Mouse (Mus musculus) ES-E14 (cell line): ENCODE results near the gene Pygl. TPM values are rescaled to one million over a fixed set of nuclear protein-coding genes. Genes with fewer than 3 reads are reported as not detected.

ENCODE experiments used
- DNase-seq: peaks from one replicate; pipeline ENCODE4 v3.0.0-alpha.2; 2013; ENCODE audit warnings: low read depth, low spot score
- H3K27ac ChIP-seq: 2 replicates; pipeline ENCODE4 v1.5.1; 2012; ENCODE audit warnings: low read depth, mild to moderate bottlenecking, low read length, moderate library complexity, mixed read lengths; ENCODE audit not compliant: poor library complexity, insufficient read depth, severe bottlenecking
- H3K36me3 ChIP-seq: 2 replicates; pipeline ENCODE4 v1.6.1; 2012; ENCODE audit warnings: mild to moderate bottlenecking, low read length, moderate library complexity, mixed read lengths; ENCODE audit not compliant: control insufficient read depth, poor library complexity, insufficient read depth, severe bottlenecking
- H3K4me1 ChIP-seq, 2 experiments: fragments of 150-350 bp in 1 of 2; sonication (generic) in 1 of 2; 2 replicates each; pipeline ENCODE4 v1.6.1; 2012; ENCODE audit warnings: low read length in 2 of 2, mild to moderate bottlenecking in 1 of 2, mixed read lengths in 1 of 2; ENCODE audit not compliant: control insufficient read depth in 2 of 2, insufficient read depth in 2 of 2, poor library complexity in 1 of 2
- H3K4me3 ChIP-seq, 2 experiments: fragments of 150-350 bp in 1 of 2; sonication (generic) in 1 of 2; 2 replicates each; pipeline ENCODE4 v1.5.1; 2012; ENCODE audit warnings: low read length in 2 of 2, low read depth in 1 of 2, mild to moderate bottlenecking in 1 of 2, mixed read lengths in 1 of 2; ENCODE audit not compliant: insufficient read depth in 1 of 2, poor library complexity in 1 of 2, severe bottlenecking in 1 of 2
- H3K9ac ChIP-seq: 2 replicates; pipeline ENCODE4 v1.6.1; 2012; ENCODE audit warnings: low read depth, mild to moderate bottlenecking, low read length, mixed read lengths; ENCODE audit not compliant: poor library complexity, insufficient read depth, severe bottlenecking
- H3K9me3 ChIP-seq: fragments of 150-350 bp; sonication (generic); 2 replicates; pipeline ENCODE4 v1.6.1; 2012; ENCODE audit warnings: low read depth, mild to moderate bottlenecking, low read length; ENCODE audit not compliant: control insufficient read depth, insufficient read depth
- CHD2 ChIP-seq: IDR thresholded peaks from 2 replicates; pipeline ENCODE4 v1.6.1; 2014; ENCODE audit warnings: mild to moderate bottlenecking, low read depth, low read length, inconsistent platforms
- HCFC1 ChIP-seq: IDR thresholded peaks from 2 replicates; pipeline ENCODE4 v1.6.1; 2012; ENCODE audit warnings: low read length, inconsistent platforms, borderline replicate concordance; ENCODE audit not compliant: insufficient read depth
- MAFK ChIP-seq: IDR thresholded peaks from 2 replicates; pipeline ENCODE4 v1.6.1; 2014; ENCODE audit warnings: mild to moderate bottlenecking, low read depth, low read length, inconsistent platforms; ENCODE audit not compliant: insufficient read depth
- ZC3H11A ChIP-seq: IDR thresholded peaks from 2 replicates; pipeline ENCODE4 v1.6.1; 2012; ENCODE audit warnings: low read depth, mild to moderate bottlenecking, inconsistent platforms, low read length, borderline replicate concordance
- ZNF384 ChIP-seq: IDR thresholded peaks from 2 replicates; pipeline ENCODE4 v1.6.1; 2012; ENCODE audit warnings: low read depth, low read length, inconsistent platforms
- in situ Hi-C, 2 experiments: fragments of 600-800 bp; cut with MboI; formaldehyde crosslinking; loops; one replicate each; pipeline ENCODE4 v1.15.1; 2025; ENCODE audit warnings: low sequenced_read_pairs in 2 of 2, inconsistent platforms in 1 of 2; ENCODE audit not compliant: unreplicated experiment in 2 of 2
- total RNA-seq: library from RNA; depleted of rRNA; stranded (reverse); fragments of 300-350 nt; gene quantifications from 2 replicates; pipeline ENCODE4 v1.2.3, GENCODE M21; 2012

The Pygl gene
- total RNA-seq, 1 experiment: 1.4 TPM

GRCm38 (mm10) chr12:70213601-70214000, 17.7 kb downstream of the Pygl start:
- in situ Hi-C loops: no loop called here

GRCm38 (mm10) chr12:70212501-70212900, 18.8 kb downstream of the Pygl start:
- H3K4me1 ChIP-seq: no peaks in the 10 kb centered on the region
- no peak for DNase-seq
- no peaks in the 10 kb centered on the region for H3K36me3 ChIP-seq
- in situ Hi-C loops: no loop called here
- no peak for TF ChIP-seq ZNF384
- TF ChIP-seq HCFC1: no peak
- no peak for TF ChIP-seq ZC3H11A
- no peak overlapping the region for H3K9ac ChIP-seq
- no peak overlapping the region for H3K4me3 ChIP-seq
- H3K27ac ChIP-seq: no peak overlapping the region
- no peaks in the 10 kb centered on the region for H3K9me3 ChIP-seq

More at GRCm38 (mm10) chr12:70213601-70214000, 17.7 kb downstream of the Pygl start:
- TF ChIP-seq ZNF384 (no peak), ZC3H11A (no peak), CHD2 (no peak), HCFC1 (no peak), MAFK (no peak)
- no peaks in the 10 kb centered on the region for H3K4me1 ChIP-seq
- DNase-seq: no peak
- H3K4me3 ChIP-seq: no peak overlapping the region
- H3K9me3 ChIP-seq: no peaks in the 10 kb centered on the region
- no peak overlapping the region for H3K9ac ChIP-seq
- H3K27ac ChIP-seq: no peak overlapping the region
- H3K36me3 ChIP-seq: no peaks in the 10 kb centered on the region

GRCm38 (mm10) chr12:70208214-70208613, 23.1 kb downstream of the Pygl start:
- H3K27ac ChIP-seq: no peak overlapping the region
- no peaks in the 10 kb centered on the region for H3K36me3 ChIP-seq
- no peak overlapping the region for H3K4me3 ChIP-seq
- H3K9me3 ChIP-seq: no peaks in the 10 kb centered on the region
- TF ChIP-seq ZC3H11A (no peak), CHD2 (no peak), MAFK (no peak), HCFC1 (no peak), ZNF384 (no peak)
- DNase-seq: no peak
- no peaks in the 10 kb centered on the region for H3K4me1 ChIP-seq
- no peak overlapping the region for H3K9ac ChIP-seq
- in situ Hi-C loops: no loop called here

GRCm38 (mm10) chr12:70204433-70204832, 26.9 kb downstream of the Pygl start:
- no peak overlapping the region for H3K4me3 ChIP-seq
- no peak for DNase-seq
- no peaks in the 10 kb centered on the region for H3K9me3 ChIP-seq
- TF ChIP-seq MAFK: no peak
- no peak for TF ChIP-seq ZNF384
- TF ChIP-seq ZC3H11A: no peak
- TF ChIP-seq HCFC1: no peak
- TF ChIP-seq CHD2: no peak
- no peaks in the 10 kb centered on the region for H3K36me3 ChIP-seq
- H3K27ac ChIP-seq: no peak overlapping the region
- peaks cover 0 to 6% of the 10 kb centered on the region in 2 experiments; a peak in 2 of 4 replicates for H3K4me1 ChIP-seq
- H3K9ac ChIP-seq: no peak overlapping the region
- in situ Hi-C loops: no loop called here

GRCm38 (mm10) chr12:70201926-70202529, 29.3 kb downstream of the Pygl start:
- Histone ChIP-seq H3K9ac (no peak overlapping the region), H3K4me1 (peaks cover 0 to 7% of the 10 kb centered on the region in 2 experiments; a peak in 2 of 4 replicates), H3K36me3 (no peaks in the 10 kb centered on the region), H3K9me3 (no peaks in the 10 kb centered on the region), H3K4me3 (no peak overlapping the region), H3K27ac (no peak overlapping the region)
- TF ChIP-seq ZNF384 (no peak), CHD2 (no peak), MAFK (no peak), HCFC1 (no peak), ZC3H11A (no peak)
- in situ Hi-C loops: no loop called here
- no peak for DNase-seq
